Mouse (Mus musculus) CH12.LX (cell line): ENCODE measurements around the gene Agtrap. TPM values are rescaled to one million over a fixed set of nuclear protein-coding genes. Genes with fewer than 3 reads are reported as not detected.

ENCODE experiments used
- DNase-seq: peaks from one replicate; pipeline ENCODE4 v3.0.0-alpha.2; 2013; ENCODE audit errors: extremely low read depth
- H3K27ac ChIP-seq: 2 replicates; pipeline ENCODE4 v1.5.1; 2012; ENCODE audit warnings: low read depth, mild to moderate bottlenecking, control low read depth, moderate library complexity; ENCODE audit not compliant: insufficient read depth
- H3K27me3 ChIP-seq: replicated peaks from 2 replicates; pipeline ENCODE3; 2012; ENCODE audit warnings: inconsistent platforms
- H3K36me3 ChIP-seq, 2 experiments: replicated peaks in 1 of 2; 2 replicates each; pipeline versions ENCODE3 to v1.6.1; 2012; ENCODE audit warnings: inconsistent platforms in 1 of 2, low read length in 1 of 2, mild to moderate bottlenecking in 1 of 2, mixed read lengths in 1 of 2, moderate library complexity in 1 of 2; ENCODE audit not compliant: control insufficient read depth in 1 of 2, insufficient read depth in 1 of 2
- H3K4me1 ChIP-seq, 2 experiments: 2 replicates each; pipeline ENCODE4 v1.6.1; 2012; ENCODE audit warnings: inconsistent platforms in 1 of 2, moderate library complexity in 1 of 2; ENCODE audit not compliant: insufficient read depth in 2 of 2, control insufficient read depth in 1 of 2
- H3K4me2 ChIP-seq: 2 replicates; pipeline ENCODE4 v1.6.1; 2012; ENCODE audit warnings: low read depth, mild to moderate bottlenecking, control low read depth; ENCODE audit not compliant: poor library complexity, insufficient read depth, severe bottlenecking
- H3K4me3 ChIP-seq, 3 experiments: fragments of 150-350 bp in 1 of 3; sonication (generic) in 1 of 3; replicated peaks in 1 of 3; 2 replicates each; pipeline versions ENCODE3 to v1.5.1; 2011 to 2012; ENCODE audit warnings: low read depth in 2 of 3, low read length in 2 of 3, mild to moderate bottlenecking in 2 of 3, moderate library complexity in 2 of 3, control low read depth in 1 of 3, improper control_type of control experiment in 1 of 3, inconsistent platforms in 1 of 3, mixed read lengths in 1 of 3; ENCODE audit not compliant: poor library complexity in 1 of 3
- H3K79me2 ChIP-seq: replicated peaks from 2 replicates; pipeline ENCODE4 v1.6.1; 2012; ENCODE audit warnings: mild to moderate bottlenecking, moderate library complexity; ENCODE audit not compliant: control insufficient read depth, poor library complexity, insufficient read depth, severe bottlenecking; ENCODE audit errors: extremely low read depth
- H3K9ac ChIP-seq: 2 replicates; pipeline ENCODE4 v1.6.1; 2012; ENCODE audit warnings: low read depth, mild to moderate bottlenecking, control low read depth, moderate library complexity; ENCODE audit not compliant: insufficient read depth
- H3K9me3 ChIP-seq: replicated peaks from 2 replicates; pipeline ENCODE3; 2012; ENCODE audit warnings: low read length, inconsistent platforms, mixed read lengths
- CHD1 ChIP-seq: IDR thresholded peaks from 2 replicates; pipeline ENCODE4 v1.6.1; 2012; ENCODE audit warnings: low read depth, low read length, improper control_type of control experiment, inconsistent platforms
- CTCF ChIP-seq, 2 experiments: IDR thresholded peaks in 1 of 2; conservative IDR thresholded peaks in 1 of 2; 2 replicates each; pipeline ENCODE4 v1.5.1; 2011 to 2012; ENCODE audit warnings: low read depth in 2 of 2, low read length in 2 of 2, improper control_type of control experiment in 1 of 2, inconsistent platforms in 1 of 2, mild to moderate bottlenecking in 1 of 2, moderate library complexity in 1 of 2
- E2F4 ChIP-seq: IDR thresholded peaks from 2 replicates; pipeline ENCODE4 v1.6.1; 2011; ENCODE audit warnings: low read depth, low read length, improper control_type of control experiment; ENCODE audit not compliant: insufficient replicate concordance
- ELF1 ChIP-seq: IDR thresholded peaks from 2 replicates; pipeline ENCODE4 v1.6.1; 2014; ENCODE audit warnings: low read depth, mild to moderate bottlenecking, inconsistent platforms, low read length, improper control_type of control experiment
- EP300 ChIP-seq: IDR thresholded peaks from 2 replicates; pipeline ENCODE4 v1.6.1; 2011; ENCODE audit warnings: low read length, improper control_type of control experiment
- GABPA ChIP-seq: IDR thresholded peaks from 2 replicates; pipeline ENCODE4 v1.6.1; 2012; ENCODE audit warnings: low read depth, low read length, improper control_type of control experiment, inconsistent platforms; ENCODE audit not compliant: insufficient replicate concordance
- HCFC1 ChIP-seq: IDR thresholded peaks from 2 replicates; pipeline ENCODE4 v1.6.1; 2012; ENCODE audit warnings: low read depth, mild to moderate bottlenecking, inconsistent platforms, low read length, improper control_type of control experiment
- IRF4 ChIP-seq: IDR thresholded peaks from 2 replicates; pipeline ENCODE4 v1.6.1; 2014; ENCODE audit warnings: low read depth, mild to moderate bottlenecking, inconsistent platforms, low read length, improper control_type of control experiment
- JUND ChIP-seq: conservative IDR thresholded peaks from 2 replicates; pipeline ENCODE4 v1.6.1; 2011; ENCODE audit warnings: low read depth, low read length, improper control_type of control experiment
- KAT2A ChIP-seq: IDR thresholded peaks from 2 replicates; pipeline ENCODE4 v1.6.1; 2012; ENCODE audit warnings: low read length, improper control_type of control experiment, inconsistent platforms; ENCODE audit not compliant: insufficient replicate concordance
- MAFK ChIP-seq: IDR thresholded peaks from 2 replicates; pipeline ENCODE4 v1.6.1; 2011; ENCODE audit warnings: low read length, improper control_type of control experiment; ENCODE audit not compliant: insufficient replicate concordance
- MAX ChIP-seq: IDR thresholded peaks from 2 replicates; pipeline ENCODE4 v1.6.1; 2011; ENCODE audit warnings: low read length, improper control_type of control experiment
- MEF2A ChIP-seq: IDR thresholded peaks from 2 replicates; pipeline ENCODE4 v1.6.1; 2014; ENCODE audit warnings: low read depth, mild to moderate bottlenecking, inconsistent platforms, low read length, improper control_type of control experiment, borderline replicate concordance
- POLR2A ChIP-seq: IDR thresholded peaks from 2 replicates; pipeline ENCODE4 v1.6.1; 2011; ENCODE audit warnings: low read depth, mild to moderate bottlenecking, improper control_type of control experiment, low read length
- POLR2AphosphoS2 ChIP-seq: IDR thresholded peaks from 2 replicates; pipeline ENCODE4 v1.6.1; 2011; ENCODE audit warnings: low read depth, low read length, improper control_type of control experiment
- RCOR1 ChIP-seq: conservative IDR thresholded peaks from 2 replicates; pipeline ENCODE4 v1.6.1; 2012; ENCODE audit warnings: low read depth, mild to moderate bottlenecking, inconsistent platforms, low read length, improper control_type of control experiment
- SIN3A ChIP-seq: IDR thresholded peaks from 2 replicates; pipeline ENCODE4 v1.6.1; 2012; ENCODE audit warnings: low read length, improper control_type of control experiment, inconsistent platforms
- SMC3 ChIP-seq: IDR thresholded peaks from 2 replicates; pipeline ENCODE4 v1.6.1; 2011; ENCODE audit warnings: low read depth, low read length, improper control_type of control experiment
- USF2 ChIP-seq: conservative IDR thresholded peaks from 2 replicates; pipeline ENCODE4 v1.6.1; 2011; ENCODE audit warnings: low read depth, low read length, improper control_type of control experiment
- ZC3H11A ChIP-seq: IDR thresholded peaks from 2 replicates; pipeline ENCODE4 v1.6.1; 2012; ENCODE audit warnings: low read depth, mild to moderate bottlenecking, inconsistent platforms, low read length, improper control_type of control experiment
- ZKSCAN1 ChIP-seq: IDR thresholded peaks from 2 replicates; pipeline ENCODE4 v1.6.1; 2012; ENCODE audit warnings: low read depth, inconsistent platforms, low read length, improper control_type of control experiment, borderline replicate concordance
- ZMIZ1 ChIP-seq: IDR thresholded peaks from 2 replicates; pipeline ENCODE4 v1.6.1; 2012; ENCODE audit warnings: low read depth, mild to moderate bottlenecking, inconsistent platforms, low read length, improper control_type of control experiment
- dilution Hi-C: fragments of 300-500 bp; cut with MboI; formaldehyde crosslinking; loops from 2 replicates; pipeline ENCODE4 v1.14.3; 2020; ENCODE audit warnings: low sequenced_read_pairs; ENCODE audit not compliant: extremely low pct_unique_long_range_greater_than_20kb, extremely low pct_ligation_motif_present
- in situ Hi-C: fragments of 300-500 bp; cut with MboI; formaldehyde crosslinking; loops from 3 replicates; pipeline ENCODE4 v1.14.3; 2019; ENCODE audit warnings: low sequenced_read_pairs, low pct_ligation_motif_present, low pct_unique_long_range_greater_than_20kb, mixed read lengths
- polyA plus RNA-seq: library from polyadenylated mRNA; unstranded; fragments of >175 nt; gene quantifications from 2 replicates; pipeline ENCODE4 v1.2.1, GENCODE M21; 2012; ENCODE audit warnings: low read depth; ENCODE audit not compliant: insufficient read length
- total RNA-seq, 2 experiments: library from RNA; depleted of rRNA; stranded (reverse); fragments of 300-350 nt in 1 of 2; fragments of >200 nt in 1 of 2; gene quantifications; 2 replicates each; pipeline ENCODE4 v1.2.3; 2012 to 2014

Agtrap gene
- total and polyA plus RNA-seq, 3 experiments, result 4.1 to 6.2 (median 5.9) TPM

DNA sequence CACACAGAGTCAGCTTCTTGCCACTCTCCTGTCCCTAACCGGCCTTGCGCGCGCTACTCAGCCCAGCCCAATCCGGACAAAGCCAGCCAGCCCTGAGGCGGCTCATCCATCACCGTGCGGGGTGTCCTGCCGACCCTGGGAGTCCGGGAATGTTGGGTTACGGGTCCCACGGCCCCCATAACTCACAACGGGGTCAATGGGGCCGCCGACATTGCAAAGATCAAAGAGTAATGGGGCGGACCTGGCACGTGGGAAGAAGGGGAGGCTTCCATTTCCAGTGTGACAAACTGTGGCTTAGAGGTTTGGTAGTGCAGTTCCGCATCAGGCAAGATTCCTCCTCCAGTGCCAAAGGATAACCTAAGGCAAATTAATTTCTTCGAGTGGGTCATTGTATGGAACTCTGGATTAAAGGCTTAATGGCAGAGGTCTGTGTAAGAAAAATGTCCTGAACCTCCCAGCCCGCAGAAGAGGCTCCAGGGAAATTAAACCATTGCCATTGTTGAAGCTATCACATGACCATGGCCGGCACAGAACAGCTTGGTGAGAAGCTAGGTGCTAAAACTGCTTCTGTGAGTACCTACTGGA, 43.8 kb upstream of the Agtrap start:
- H3K9ac ChIP-seq, result no peak overlapping the region
- no peaks in the 10 kb centered on the region for H3K36me3 ChIP-seq
- dilution Hi-C loops, result no loop called here
- no peak for DNase-seq
- no peaks in the 10 kb centered on the region for H3K9me3 ChIP-seq
- H3K79me2 ChIP-seq, result no peaks in the 10 kb centered on the region
- H3K27ac ChIP-seq, result no peak overlapping the region
- H3K4me2 ChIP-seq, result no peak overlapping the region
- in situ Hi-C loops, result no loop called here
- H3K4me3 ChIP-seq, result no peak overlapping the region
- TF ChIP-seq EP300 (no peak), POLR2A (no peak), E2F4 (no peak), KAT2A (no peak), ZKSCAN1 (no peak), SIN3A (no peak), SMC3 (no peak), MAX (no peak), MEF2A (no peak), CHD1 (no peak), MAFK (no peak), ZC3H11A (no peak), ELF1 (no peak), POLR2AphosphoS2 (no peak), RCOR1 (no peak), IRF4 (no peak)
- H3K4me1 ChIP-seq, result peaks cover 0 to 6% of the 10 kb centered on the region in 2 experiments; a peak in 2 of 4 replicates
- H3K27me3 ChIP-seq, result peaks cover 79% of the 10 kb centered on the region

DNA sequence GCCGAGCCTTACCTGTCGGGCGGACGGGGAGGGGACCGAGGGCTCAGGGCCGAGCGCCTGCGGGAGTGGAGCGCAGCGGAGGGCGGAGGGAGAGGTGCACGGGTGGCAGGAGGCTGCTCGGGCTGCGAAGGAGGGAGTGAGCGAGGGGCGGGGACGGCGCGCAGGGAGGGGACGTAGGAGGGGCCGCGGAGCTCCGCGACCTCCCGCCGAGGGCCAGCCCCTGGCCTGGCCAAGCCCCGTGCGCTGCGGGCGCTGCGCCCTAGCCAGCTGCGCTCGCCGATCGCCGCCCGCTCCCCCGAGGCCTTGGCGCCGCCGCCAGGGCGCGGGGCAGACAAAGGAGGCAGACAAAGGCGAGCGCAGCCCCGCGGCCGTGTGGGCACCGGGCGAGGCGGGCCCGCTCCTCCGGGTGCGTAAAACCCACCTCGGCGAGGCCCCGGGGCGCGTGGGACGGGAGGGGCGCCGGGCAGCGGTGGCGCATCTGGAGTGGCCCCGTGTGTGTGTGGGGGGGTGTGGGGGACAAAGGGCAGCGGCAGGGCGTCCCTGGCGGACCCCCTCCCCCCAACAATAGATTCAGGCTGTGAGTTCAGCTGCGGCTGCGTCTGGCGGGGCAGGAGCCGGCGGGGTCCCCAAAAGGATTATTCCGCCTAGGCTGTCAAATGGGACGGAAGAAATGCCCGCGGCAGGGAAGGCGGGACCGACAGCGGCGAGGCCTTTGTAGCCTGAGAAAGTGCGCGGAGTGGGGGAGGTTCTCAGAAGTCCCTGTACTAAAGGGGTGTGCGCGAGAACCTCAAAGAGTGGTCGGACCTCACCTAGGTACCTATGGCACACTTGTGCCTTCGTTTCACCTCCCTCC, 43.0 kb upstream of the Agtrap start, which contains the start of gene Draxin:
Gene Draxin, minus strand, starts transcription at position 138 of the 853 bp plus-strand sequence.
- no peak for DNase-seq
- Histone ChIP-seq H3K79me2 (no peaks in the 10 kb centered on the region), H3K4me3 (no peak within 1 kb of the TSS), H3K9me3 (no peaks in the 10 kb centered on the region), H3K4me1 (peaks cover 0 to 6% of the 10 kb centered on the region in 2 experiments; a peak in 2 of 4 replicates), H3K4me2 (no peak within 1 kb of the TSS), H3K36me3 (no peaks in the 10 kb centered on the region), H3K27ac (no peak within 1 kb of the TSS), H3K27me3 (peaks cover 83% of the 10 kb centered on the region), H3K9ac (no peak within 1 kb of the TSS)
- TF ChIP-seq HCFC1, result no peak
- no peak for TF ChIP-seq KAT2A
- no peak for TF ChIP-seq CTCF (conservative IDR thresholded peaks at IDR 0.05 in 1 of 2, IDR thresholded peaks at IDR 0.05 in 1 of 2; ENCODE audit: low read depth in 2 of 2, low read length in 2 of 2)
- no peak for TF ChIP-seq CHD1
- no peak for TF ChIP-seq ZMIZ1
- no peak for TF ChIP-seq USF2
- no peak for TF ChIP-seq GABPA
- no peak for TF ChIP-seq JUND
- in situ Hi-C loops, result no loop called here
- dilution Hi-C loops, result no loop called here
